In the genomic region with DNA sequence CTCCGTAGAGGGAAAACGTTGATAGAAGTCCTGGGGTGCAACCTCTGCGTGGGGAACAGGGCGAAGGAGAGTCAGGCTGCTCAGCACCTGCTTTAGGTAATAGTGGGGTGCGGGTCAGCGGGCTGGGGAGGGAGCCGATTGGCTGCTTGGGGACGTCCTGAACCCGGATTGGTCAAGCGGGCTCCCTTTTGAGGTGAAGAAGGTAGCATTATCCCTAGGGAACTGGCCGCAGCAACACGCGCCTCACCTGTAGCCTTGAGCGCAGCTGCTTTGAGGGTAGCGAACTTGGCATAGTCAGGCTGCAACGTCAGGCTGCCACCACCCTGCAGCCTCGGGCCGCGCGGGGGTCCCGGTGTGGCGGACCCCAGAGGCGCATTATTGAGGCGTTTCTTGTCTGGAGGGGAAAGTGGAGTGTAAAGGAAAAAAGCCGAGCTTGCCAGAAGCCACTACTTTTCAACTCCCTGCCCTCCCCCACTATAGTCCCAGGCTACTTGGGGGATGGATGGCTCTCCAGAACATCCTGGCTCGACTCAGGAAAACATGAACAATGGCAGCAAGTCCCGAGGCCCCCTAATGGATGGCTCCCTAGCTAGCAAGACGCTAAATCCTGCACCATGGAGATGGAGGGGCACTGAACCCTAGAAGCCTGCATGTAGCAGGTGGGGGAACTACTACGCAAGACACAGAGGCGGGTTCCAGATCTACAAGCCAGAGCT, we compare ENCODE assay signal across 12 mouse cellular contexts. TPM values are rescaled to one million over a fixed set of nuclear protein-coding genes. Genes with fewer than 3 reads are reported as not detected.
DNase-seq lines count a peak whose midpoint lies in the region; ATAC-seq and TF ChIP-seq lines count a peak whose summit lies in the region.
"Had no signal": no experiment of that assay in that cellular context is flagged by ENCODE, and none has a peak within 500 bp of the region (broad histone marks: within the 10 kb centered on the region; RNA-seq: fewer than 3 reads in every experiment).

No protein-coding gene starts in this region.

- peak; percentile 23; the same call in 1 of the 2 replicates for TF ChIP-seq CTCF in midbrain, postnatal 0 days (IDR thresholded peaks at IDR 0.05)

- peaks cover 9% of the 10 kb centered on the region for H3K36me3 ChIP-seq in heart, embryonic 16.5 days (ENCODE audit: control insufficient read depth, insufficient read depth)
- peaks cover 39% of the 10 kb centered on the region for H3K36me3 ChIP-seq in hindbrain, embryonic 13.5 days
- peaks cover 26% of the 10 kb centered on the region for H3K36me3 ChIP-seq in midbrain, postnatal 0 days (ENCODE audit: insufficient read depth, low read length)

- no peak overlapping the region for H3K4me3 ChIP-seq in heart, embryonic 16.5 days (ENCODE audit: low read length)
- no peak overlapping the region for H3K4me3 ChIP-seq in hindbrain, embryonic 13.5 days
- H3K4me3 ChIP-seq in midbrain, postnatal 0 days (ENCODE audit: low read depth, low read length): no peak overlapping the region

- 23% methylated on average over 30 of the region's 30 CpGs for WGBS in heart, embryonic 16.5 days
- 19% methylated on average over 30 of the region's 30 CpGs for WGBS in hindbrain, embryonic 13.5 days
- WGBS in midbrain, postnatal 0 days: 20% methylated on average over 30 of the region's 30 CpGs

- DNase-seq in heart, adult 9 months (ENCODE audit: low spot score in 2 of 2): no peak
- DNase-seq in cerebellum, adult 9-11 months: peak; percentile 71
- DNase-seq in midbrain, postnatal 0 days (ENCODE audit: low spot score): no peak
- no peak for DNase-seq in frontal cortex, postnatal 25 days (ENCODE audit: low spot score in 2 of 2)
- no peak for DNase-seq in right cerebral cortex, adult 18-20 months
- DNase-seq: gastrocnemius, postnatal 36 days; thymus, adult 2 months had no signal

- no peak overlapping the region for H3K27ac ChIP-seq in heart, embryonic 16.5 days (ENCODE audit: low read length)
- H3K27ac ChIP-seq in hindbrain, embryonic 13.5 days: no peak overlapping the region
- H3K27ac ChIP-seq in midbrain, postnatal 0 days (ENCODE audit: low read depth, low read length): no peak overlapping the region

- H3K4me1 ChIP-seq in heart, embryonic 16.5 days (ENCODE audit: control insufficient read depth, insufficient read depth, low read length): peaks cover 24% of the 10 kb centered on the region
- H3K4me1 ChIP-seq in hindbrain, embryonic 13.5 days (replicated peaks): peaks cover 57% of the 10 kb centered on the region
- peaks cover 9% of the 10 kb centered on the region; the same call in 1 of the 2 replicates for H3K4me1 ChIP-seq in midbrain, postnatal 0 days (ENCODE audit: insufficient read depth, low read length)

- no peaks in the 10 kb centered on the region for H3K9me3 ChIP-seq in heart, embryonic 16.5 days (replicated peaks; ENCODE audit: control insufficient read depth, low read length)
- H3K9me3 ChIP-seq in hindbrain, embryonic 13.5 days: no peaks in the 10 kb centered on the region
- no peaks in the 10 kb centered on the region for H3K9me3 ChIP-seq in midbrain, postnatal 0 days (ENCODE audit: low read length)

- no peak for ATAC-seq in heart, embryonic 16.5 days (replicated peaks; ENCODE audit: extremely low read depth, insufficient read depth, low FRiP score)
- ATAC-seq in hindbrain, embryonic 13.5 days (ENCODE audit: low FRiP score): no peak
- ATAC-seq in midbrain, postnatal 0 days (ENCODE audit: low FRiP score): no peak
- ATAC-seq: lung, postnatal 0 days had no signal

- no peak overlapping the region for H3K9ac ChIP-seq in heart, embryonic 16.5 days (ENCODE audit: low read length)
- no peak overlapping the region; the same call in 1 of the 2 replicates for H3K9ac ChIP-seq in hindbrain, embryonic 13.5 days
- H3K9ac ChIP-seq in midbrain, postnatal 0 days (replicated peaks; ENCODE audit: low read length, poor library complexity, severe bottlenecking): no peak overlapping the region

- peaks cover 69% of the 10 kb centered on the region for H3K27me3 ChIP-seq in heart, embryonic 16.5 days (ENCODE audit: control insufficient read depth, insufficient read depth, low read length)
- H3K27me3 ChIP-seq in hindbrain, embryonic 13.5 days: peaks cover 90% of the 10 kb centered on the region
- H3K27me3 ChIP-seq in midbrain, postnatal 0 days (ENCODE audit: insufficient read depth, low read length): peaks cover 52% of the 10 kb centered on the region

- peak overlapping the region; percentile 2; the same call in 1 of the 2 replicates for H3K4me2 ChIP-seq in heart, embryonic 16.5 days (ENCODE audit: low read depth, low read length)
- H3K4me2 ChIP-seq in hindbrain, embryonic 13.5 days: peak overlapping the region; percentile 23; the same call in 1 of the 2 replicates
- peak overlapping the region; percentile 18; the same call in 1 of the 2 replicates for H3K4me2 ChIP-seq in midbrain, postnatal 0 days (ENCODE audit: low read depth, low read length, poor library complexity, severe bottlenecking)

RNA-seq across cellular contexts. Expression of a gene that starts 5.0 kb away (rescaled TPM):
- 0.15 and 0.32 TPM in 2 replicates for polyA plus RNA-seq in heart, embryonic 16.5 days (2015; fragmentation: Nextera tagmentation; extraction: Ambion mirVana)
- 0.93 and 1.8 TPM in 2 replicates for polyA plus RNA-seq in hindbrain, embryonic 13.5 days (2015; fragmentation: Nextera tagmentation; extraction: Ambion mirVana)
- total RNA-seq in midbrain, postnatal 0 days (2014; rRNA removed): 6.5 and 7.6 TPM in 2 replicates
- 1.6 and 2.2 TPM in 2 replicates for polyA plus RNA-seq in midbrain, postnatal 0 days (2015; fragmentation: Nextera tagmentation; extraction: Ambion mirVana)
- total RNA-seq: gastrocnemius, postnatal 36 days; MEL had no signal

RNA-seq across cellular contexts. Expression of a gene that starts 16.5 kb away (rescaled TPM):
- 0.18 TPM in 1 of 2 replicates, not detected in the other for polyA plus RNA-seq in heart, embryonic 16.5 days (2015; fragmentation: Nextera tagmentation; extraction: Ambion mirVana)
- not detected in 2 replicates for polyA plus RNA-seq in hindbrain, embryonic 13.5 days (2015; fragmentation: Nextera tagmentation; extraction: Ambion mirVana)
- 0.94 and 2.1 TPM in 2 replicates for total RNA-seq in midbrain, postnatal 0 days (2014; rRNA removed)
- polyA plus RNA-seq in midbrain, postnatal 0 days (2015; fragmentation: Nextera tagmentation; extraction: Ambion mirVana): 0.18 and 0.27 TPM in 2 replicates
- total RNA-seq: gastrocnemius, postnatal 36 days had no signal

RNA-seq across cellular contexts. Expression of a gene that starts 36.9 kb away (rescaled TPM):
- polyA plus RNA-seq in heart, embryonic 16.5 days (2015; fragmentation: Nextera tagmentation; extraction: Ambion mirVana): 50.8 and 57.2 TPM in 2 replicates
- polyA plus RNA-seq in hindbrain, embryonic 13.5 days (2015; fragmentation: Nextera tagmentation; extraction: Ambion mirVana): 20.0 and 22.0 TPM in 2 replicates
- total RNA-seq in midbrain, postnatal 0 days (2014; rRNA removed): 5.2 and 17.9 TPM in 2 replicates
- 10.2 TPM in 2 replicates for polyA plus RNA-seq in midbrain, postnatal 0 days (2015; fragmentation: Nextera tagmentation; extraction: Ambion mirVana)

RNA-seq across cellular contexts. Expression of a gene that starts 44.5 kb away (rescaled TPM):
- not detected in 2 replicates for polyA plus RNA-seq in heart, embryonic 16.5 days (2015; fragmentation: Nextera tagmentation; extraction: Ambion mirVana)
- 8.9 and 9.2 TPM in 2 replicates for polyA plus RNA-seq in hindbrain, embryonic 13.5 days (2015; fragmentation: Nextera tagmentation; extraction: Ambion mirVana)
- 139 and 156 TPM in 2 replicates for total RNA-seq in midbrain, postnatal 0 days (2014; rRNA removed)
- polyA plus RNA-seq in midbrain, postnatal 0 days (2015; fragmentation: Nextera tagmentation; extraction: Ambion mirVana): 15.4 and 17.9 TPM in 2 replicates
- total RNA-seq: gastrocnemius, postnatal 36 days; MEL had no signal
- polyA plus RNA-seq: kidney, embryonic 14.5 days; lung, postnatal 0 days had no signal
